Mouse (Mus musculus): ENCODE results near the gene Gm10188.

GRCm38 (mm10) chr1:132266791-132267557, 37.4 kb upstream of the Gm10188 start:
- TF ChIP-seq POLR2A (IDR thresholded peaks at IDR 0.05; ENCODE audit: low read depth, low read length) (no peak), CTCF (IDR thresholded peaks at IDR 0.05; ENCODE audit: extremely low read depth, insufficient read length, insufficient replicate concordance, low read depth, low read length) (no peak)

Data from small intestine, adult 2 months (tissue).